In the genomic region with DNA sequence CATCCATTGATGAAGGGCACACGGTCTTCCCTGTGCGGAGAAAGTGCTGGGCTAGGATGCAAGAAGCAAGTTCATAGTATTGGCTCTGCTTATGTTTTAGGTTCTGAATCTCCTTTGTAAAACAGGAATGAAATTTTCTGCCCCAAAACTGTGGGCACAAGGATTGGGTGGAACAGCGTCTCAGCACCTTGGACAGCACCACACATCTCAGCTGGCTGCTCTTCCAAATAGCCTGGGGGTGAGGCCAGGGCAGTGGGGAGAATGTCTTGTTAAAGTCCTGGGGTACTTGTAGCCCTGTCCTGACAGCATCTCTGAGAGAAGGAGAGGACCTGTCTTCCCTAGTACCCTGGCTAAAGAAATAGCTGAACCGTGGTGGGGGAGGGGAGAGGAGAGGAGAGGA, we compare ENCODE assay signal across 9 mouse cellular contexts.
DNase-seq lines count a peak whose midpoint lies in the region; ATAC-seq and TF ChIP-seq lines count a peak whose summit lies in the region.
"Had no signal": no experiment of that assay in that cellular context is flagged by ENCODE, and none has a peak within 500 bp of the region (broad histone marks: within the 10 kb centered on the region; RNA-seq: fewer than 3 reads in every experiment).

No protein-coding gene starts in this region.

- no peak for TF ChIP-seq CTCF in heart, adult 2 months (IDR thresholded peaks at IDR 0.05)

- 31% methylated on average over 4 of the region's 4 CpGs for WGBS in heart, adult 2 months
- WGBS in embryonic facial prominence, embryonic 14.5 days: 26% methylated on average over 4 of the region's 4 CpGs

- H3K9me3 ChIP-seq in embryonic facial prominence, embryonic 14.5 days (ENCODE audit: control insufficient read depth, low read length): no peaks in the 10 kb centered on the region

- intact Hi-C loops in heart, adult 2 months (cut with DNase I): no loop called here

- no peak overlapping the region for H3K4me2 ChIP-seq in embryonic facial prominence, embryonic 14.5 days (ENCODE audit: low read depth, low read length)

- H3K36me3 ChIP-seq in heart, adult 2 months (ENCODE audit: control insufficient read depth, insufficient read depth, low read length): no peaks in the 10 kb centered on the region
- no peaks in the 10 kb centered on the region for H3K36me3 ChIP-seq in embryonic facial prominence, embryonic 14.5 days (ENCODE audit: control insufficient read depth, insufficient read depth, low read length)

- H3K4me3 ChIP-seq in heart, adult 2 months: no peak overlapping the region
- H3K4me3 ChIP-seq in embryonic facial prominence, embryonic 14.5 days (ENCODE audit: low read depth, low read length): no peak overlapping the region

- TF ChIP-seq EP300 in heart, adult 2 months (IDR thresholded peaks at IDR 0.05; ENCODE audit: insufficient read depth, low read depth, low read length): no peak

- ATAC-seq in embryonic facial prominence, embryonic 14.5 days (ENCODE audit: low read depth): no peak

- DNase-seq in heart, postnatal 4 days: peak; percentile 49
- no peak for DNase-seq in heart, adult 2 months
- peak; percentile 22 for DNase-seq in thymus, postnatal 0 days (ENCODE audit: low spot score)
- DNase-seq in thymus, postnatal 36 days: no peak
- peak; percentile 70 for DNase-seq in embryonic facial prominence, embryonic 14.5 days (ENCODE audit: low spot score)
- peak; percentile 4 for DNase-seq in thymus, postnatal 25 days
- DNase-seq in right cerebral cortex, postnatal 25 days: no peak
- no peak for DNase-seq in spleen, postnatal 36 days (ENCODE audit: low spot score in 2 of 2)
- DNase-seq: kidney, adult 2 months had no signal

- no peak for TF ChIP-seq POLR2A in heart, adult 2 months (IDR thresholded peaks at IDR 0.05; ENCODE audit: insufficient read depth, low read depth, low read length)

- H3K79me2 ChIP-seq in heart, adult 2 months (replicated peaks; ENCODE audit: control insufficient read depth, insufficient read depth, low read length): no peaks in the 10 kb centered on the region

- H3K9ac ChIP-seq in heart, adult 2 months (ENCODE audit: low read depth, low read length): no peak overlapping the region
- no peak overlapping the region for H3K9ac ChIP-seq in embryonic facial prominence, embryonic 14.5 days (ENCODE audit: low read depth, low read length)

- H3K4me1 ChIP-seq in heart, adult 2 months (ENCODE audit: control insufficient read depth, insufficient read depth, low read length): no peaks in the 10 kb centered on the region
- H3K4me1 ChIP-seq in embryonic facial prominence, embryonic 14.5 days (ENCODE audit: control insufficient read depth, insufficient read depth, low read length): no peaks in the 10 kb centered on the region

- H3K27me3 ChIP-seq in heart, adult 2 months (ENCODE audit: control insufficient read depth, insufficient read depth, low read length): no peaks in the 10 kb centered on the region
- no peaks in the 10 kb centered on the region for H3K27me3 ChIP-seq in embryonic facial prominence, embryonic 14.5 days (replicated peaks; ENCODE audit: control insufficient read depth, insufficient read depth, low read length)

- no peak overlapping the region for H3K27ac ChIP-seq in heart, adult 2 months
- no peak overlapping the region for H3K27ac ChIP-seq in embryonic facial prominence, embryonic 14.5 days (replicated peaks; ENCODE audit: low read depth, low read length)

Comparison
In these comparisons a context has a peak if more than half of its experiments do, and no peak if none do; other contexts are left out.
1. DNase-seq: peak in heart, postnatal 4 days (single experiment), thymus, postnatal 0 days (single experiment), embryonic facial prominence, embryonic 14.5 days (single experiment) and thymus, postnatal 25 days (single experiment); none in heart, adult 2 months (0 of 2), thymus, postnatal 36 days (0 of 2), right cerebral cortex, postnatal 25 days (single experiment) and spleen, postnatal 36 days (0 of 2).